Mouse (Mus musculus): ENCODE data around the gene 2610002M06Rik. TPM values are rescaled to one million over a fixed set of nuclear protein-coding genes. Genes with fewer than 3 reads are reported as not detected.

2610002M06Rik gene
- 23.0 and 23.5 TPM in 2 replicates for polyA plus RNA-seq (2015; fragmentation: Nextera tagmentation; extraction: Ambion mirVana)

- Histone ChIP-seq H3K4me3 (ENCODE audit: low read depth, low read length) (peak within 1 kb of the TSS; percentile 60), H3K36me3 (ENCODE audit: control insufficient read depth, insufficient read depth, low read length) (no peaks in the 10 kb centered on the region), H3K27ac (ENCODE audit: low read length) (peak within 1 kb of the TSS; percentile 63), H3K4me1 (ENCODE audit: control insufficient read depth, insufficient read depth, low read length) (no peaks in the 10 kb centered on the region), H3K9ac (ENCODE audit: low read depth, low read length) (peak within 1 kb of the TSS; percentile 75), H3K9me3 (replicated peaks; ENCODE audit: control insufficient read depth, low read length, poor library complexity, severe bottlenecking) (no peaks in the 10 kb centered on the region), H3K27me3 (ENCODE audit: control insufficient read depth, insufficient read depth, low read depth, low read length) (no peaks in the 10 kb centered on the region), H3K4me2 (ENCODE audit: low read length) (peak within 1 kb of the TSS; percentile 52)
- 24% methylated on average over 26 of the region's 28 CpGs for WGBS
- peak; percentile 100 for ATAC-seq
Measured at GRCm38 (mm10) chrX:107816218-107816554, at the start of gene 2610002M06Rik. Gene 2610002M06Rik (minus strand): TSS chrX:107816334.

- Histone ChIP-seq H3K4me3 (ENCODE audit: low read depth, low read length) (no peak overlapping the region), H3K4me2 (ENCODE audit: low read length) (no peak overlapping the region), H3K27ac (ENCODE audit: low read length) (no peak overlapping the region), H3K27me3 (ENCODE audit: control insufficient read depth, insufficient read depth, low read depth, low read length) (no peaks in the 10 kb centered on the region), H3K9ac (ENCODE audit: low read depth, low read length) (no peak overlapping the region), H3K36me3 (ENCODE audit: control insufficient read depth, insufficient read depth, low read length) (no peaks in the 10 kb centered on the region), H3K4me1 (ENCODE audit: control insufficient read depth, insufficient read depth, low read length) (no peaks in the 10 kb centered on the region), H3K9me3 (replicated peaks; ENCODE audit: control insufficient read depth, low read length, poor library complexity, severe bottlenecking) (no peaks in the 10 kb centered on the region)
- 37% methylated on average over 4 of the region's 4 CpGs for WGBS
- ATAC-seq = no peak
Measured at GRCm38 (mm10) chrX:107858165-107858564, 42.0 kb upstream of the 2610002M06Rik start.

GRCm38 (mm10) chrX:107816726-107817125, 592 bp upstream of the 2610002M06Rik start:
- Histone ChIP-seq H3K4me1 (ENCODE audit: control insufficient read depth, insufficient read depth, low read length) (no peaks in the 10 kb centered on the region), H3K27me3 (ENCODE audit: control insufficient read depth, insufficient read depth, low read depth, low read length) (no peaks in the 10 kb centered on the region), H3K9me3 (replicated peaks; ENCODE audit: control insufficient read depth, low read length, poor library complexity, severe bottlenecking) (no peaks in the 10 kb centered on the region), H3K9ac (ENCODE audit: low read depth, low read length) (no peak overlapping the region), H3K27ac (ENCODE audit: low read length) (no peak overlapping the region), H3K36me3 (ENCODE audit: control insufficient read depth, insufficient read depth, low read length) (no peaks in the 10 kb centered on the region), H3K4me3 (ENCODE audit: low read depth, low read length) (no peak overlapping the region), H3K4me2 (ENCODE audit: low read length) (peak overlapping the region; percentile 52)
- WGBS = 89% methylated on average over 6 of the region's 6 CpGs
- ATAC-seq = no peak

- Histone ChIP-seq H3K9me3 (replicated peaks; ENCODE audit: control insufficient read depth, low read length, poor library complexity, severe bottlenecking) (no peaks in the 10 kb centered on the region), H3K4me3 (ENCODE audit: low read depth, low read length) (peak overlapping the region; percentile 60), H3K4me2 (ENCODE audit: low read length) (peak overlapping the region; percentile 52), H3K9ac (ENCODE audit: low read depth, low read length) (peak overlapping the region; percentile 75), H3K4me1 (ENCODE audit: control insufficient read depth, insufficient read depth, low read length) (no peaks in the 10 kb centered on the region), H3K36me3 (ENCODE audit: control insufficient read depth, insufficient read depth, low read length) (no peaks in the 10 kb centered on the region), H3K27me3 (ENCODE audit: control insufficient read depth, insufficient read depth, low read depth, low read length) (no peaks in the 10 kb centered on the region), H3K27ac (ENCODE audit: low read length) (peak overlapping the region; percentile 63)
- WGBS = 18% methylated on average over 32 of the region's 32 CpGs
- ATAC-seq = peak; percentile 73
Measured at GRCm38 (mm10) chrX:107815502-107816217, 474 bp downstream of the 2610002M06Rik start.

GRCm38 (mm10) chrX:107812120-107812519, 4.0 kb downstream of the 2610002M06Rik start:
- Histone ChIP-seq H3K9ac (ENCODE audit: low read depth, low read length) (no peak overlapping the region), H3K27ac (ENCODE audit: low read length) (no peak overlapping the region), H3K4me1 (ENCODE audit: control insufficient read depth, insufficient read depth, low read length) (no peaks in the 10 kb centered on the region), H3K9me3 (replicated peaks; ENCODE audit: control insufficient read depth, low read length, poor library complexity, severe bottlenecking) (no peaks in the 10 kb centered on the region), H3K4me2 (ENCODE audit: low read length) (no peak overlapping the region), H3K36me3 (ENCODE audit: control insufficient read depth, insufficient read depth, low read length) (no peaks in the 10 kb centered on the region), H3K27me3 (ENCODE audit: control insufficient read depth, insufficient read depth, low read depth, low read length) (no peaks in the 10 kb centered on the region), H3K4me3 (ENCODE audit: low read depth, low read length) (no peak overlapping the region)
- no peak for ATAC-seq

DNA sequence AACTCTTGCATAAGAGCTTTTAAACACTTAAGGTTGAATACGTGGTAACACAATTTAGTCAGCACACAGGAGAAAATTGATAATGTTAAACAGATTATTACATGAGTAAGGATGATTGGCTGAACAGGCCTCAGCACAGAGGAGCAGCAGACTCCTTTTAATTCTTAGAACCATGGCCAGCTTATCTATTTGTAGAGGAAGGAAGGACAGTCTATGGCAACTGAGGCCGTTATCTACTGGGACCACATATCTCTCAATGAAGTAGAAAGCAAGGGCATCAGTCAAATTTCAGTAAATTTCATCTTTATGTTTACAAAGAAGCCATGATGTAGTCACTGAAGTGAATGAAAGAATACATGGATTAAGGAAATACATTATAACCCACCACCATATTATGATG, 19.2 kb downstream of the 2610002M06Rik start:
- Histone ChIP-seq H3K27me3 (ENCODE audit: control insufficient read depth, insufficient read depth, low read depth, low read length) (no peaks in the 10 kb centered on the region), H3K36me3 (ENCODE audit: control insufficient read depth, insufficient read depth, low read length) (no peaks in the 10 kb centered on the region), H3K4me1 (ENCODE audit: control insufficient read depth, insufficient read depth, low read length) (no peaks in the 10 kb centered on the region), H3K4me2 (ENCODE audit: low read length) (no peak overlapping the region), H3K27ac (ENCODE audit: low read length) (no peak overlapping the region), H3K9me3 (replicated peaks; ENCODE audit: control insufficient read depth, low read length, poor library complexity, severe bottlenecking) (no peaks in the 10 kb centered on the region), H3K9ac (ENCODE audit: low read depth, low read length) (no peak overlapping the region), H3K4me3 (ENCODE audit: low read depth, low read length) (no peak overlapping the region)
- WGBS = 94% methylated on average over 2 of the region's 2 CpGs
- no peak for ATAC-seq

DNA sequence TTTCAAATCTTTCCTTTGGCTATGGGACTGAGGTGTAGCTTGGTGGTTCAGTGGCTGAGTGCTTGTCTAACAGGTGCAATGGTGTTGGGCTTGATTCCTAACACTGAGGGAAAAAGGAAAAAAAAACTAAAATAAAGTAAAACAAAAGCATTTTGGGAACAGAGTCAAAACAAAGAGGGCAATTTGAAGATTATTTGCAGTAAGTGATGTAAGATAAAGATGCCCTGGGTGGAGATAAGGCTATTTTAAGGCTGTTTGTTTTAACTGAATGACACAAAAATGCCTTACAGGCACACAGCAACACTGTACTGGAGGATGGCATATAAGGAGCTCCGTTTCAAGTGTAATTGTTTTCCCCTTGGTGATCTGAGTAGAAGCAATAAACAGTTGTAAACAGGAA, 20.3 kb downstream of the 2610002M06Rik start:
- WGBS = 45% methylated on average over 1 of the region's 1 CpGs
- Histone ChIP-seq H3K4me1 (ENCODE audit: control insufficient read depth, insufficient read depth, low read length) (no peaks in the 10 kb centered on the region), H3K27me3 (ENCODE audit: control insufficient read depth, insufficient read depth, low read depth, low read length) (no peaks in the 10 kb centered on the region)

GRCm38 (mm10) chrX:107792290-107792689, 23.8 kb downstream of the 2610002M06Rik start, which contains the start of gene Tent5d:
Gene Tent5d (plus strand): TSS chrX:107792590.
- Histone ChIP-seq H3K36me3 (ENCODE audit: control insufficient read depth, insufficient read depth, low read length) (no peaks in the 10 kb centered on the region), H3K4me3 (ENCODE audit: low read depth, low read length) (no peak within 1 kb of the TSS), H3K9ac (ENCODE audit: low read depth, low read length) (no peak within 1 kb of the TSS), H3K4me1 (ENCODE audit: control insufficient read depth, insufficient read depth, low read length) (no peaks in the 10 kb centered on the region), H3K27me3 (ENCODE audit: control insufficient read depth, insufficient read depth, low read depth, low read length) (no peaks in the 10 kb centered on the region), H3K4me2 (ENCODE audit: low read length) (no peak within 1 kb of the TSS), H3K27ac (ENCODE audit: low read length) (no peak within 1 kb of the TSS), H3K9me3 (replicated peaks; ENCODE audit: control insufficient read depth, low read length, poor library complexity, severe bottlenecking) (no peaks in the 10 kb centered on the region)
- WGBS = 90% methylated on average over 1 of the region's 1 CpGs
- ATAC-seq = no peak

More for the DNA sequence above, 20.3 kb downstream of the 2610002M06Rik start:
- no peaks in the 10 kb centered on the region for H3K9me3 ChIP-seq (replicated peaks; ENCODE audit: control insufficient read depth, low read length, poor library complexity, severe bottlenecking)
- ATAC-seq = no peak
- H3K36me3 ChIP-seq (ENCODE audit: control insufficient read depth, insufficient read depth, low read length) = no peaks in the 10 kb centered on the region
- H3K4me2 ChIP-seq (ENCODE audit: low read length) = no peak overlapping the region
- no peak overlapping the region for H3K4me3 ChIP-seq (ENCODE audit: low read depth, low read length)
- H3K27ac ChIP-seq (ENCODE audit: low read length) = no peak overlapping the region
- H3K9ac ChIP-seq (ENCODE audit: low read depth, low read length) = no peak overlapping the region

DNA sequence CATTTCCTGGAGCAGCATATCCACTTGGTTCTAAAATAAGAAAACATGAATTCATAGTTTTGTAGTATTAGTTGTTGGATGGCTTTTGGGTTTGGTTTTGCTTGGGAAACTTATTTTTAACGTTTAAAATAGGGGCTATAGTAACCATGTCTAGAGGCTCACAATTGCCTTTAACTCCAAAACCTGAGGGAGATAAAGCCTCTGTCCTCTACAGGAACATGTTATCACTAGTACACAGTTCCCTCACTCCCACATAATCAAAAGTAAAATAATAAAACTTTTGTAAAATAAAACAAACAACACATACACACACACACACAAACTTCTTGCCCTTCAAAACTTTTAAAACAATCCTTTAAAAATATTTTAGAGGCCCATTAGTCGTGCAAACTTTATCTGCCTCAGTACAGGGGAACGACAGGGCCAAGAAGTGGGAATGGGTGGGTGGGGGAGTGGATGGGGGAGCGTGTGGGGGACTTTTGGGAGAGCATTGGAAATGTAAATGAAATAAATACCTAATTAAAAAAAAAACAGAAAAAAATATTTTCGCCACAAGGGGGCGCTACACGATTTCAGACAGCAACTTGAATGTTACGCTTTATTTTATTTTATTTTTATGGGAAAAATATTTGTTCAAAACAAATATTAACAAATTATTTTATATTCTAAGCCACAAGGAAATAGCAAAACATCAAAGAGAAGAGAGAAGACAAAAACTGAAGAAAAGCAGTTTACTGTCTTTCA, 25.2 kb downstream of the 2610002M06Rik start:
- Histone ChIP-seq H3K9ac (ENCODE audit: low read depth, low read length) (no peak overlapping the region), H3K27me3 (ENCODE audit: control insufficient read depth, insufficient read depth, low read depth, low read length) (no peaks in the 10 kb centered on the region), H3K9me3 (replicated peaks; ENCODE audit: control insufficient read depth, low read length, poor library complexity, severe bottlenecking) (no peaks in the 10 kb centered on the region), H3K36me3 (ENCODE audit: control insufficient read depth, insufficient read depth, low read length) (no peaks in the 10 kb centered on the region), H3K4me2 (ENCODE audit: low read length) (no peak overlapping the region), H3K4me1 (ENCODE audit: control insufficient read depth, insufficient read depth, low read length) (no peaks in the 10 kb centered on the region), H3K4me3 (ENCODE audit: low read depth, low read length) (no peak overlapping the region), H3K27ac (ENCODE audit: low read length) (no peak overlapping the region)
- 26% methylated on average over 8 of the region's 8 CpGs for WGBS
- no peak for ATAC-seq

Data from midbrain, embryonic 16.5 days (tissue).